Mouse (Mus musculus) ES-E14 (cell line): ENCODE data around the gene St6galnac3. TPM values are rescaled to one million over a fixed set of nuclear protein-coding genes. Genes with fewer than 3 reads are reported as not detected.

ENCODE experiments used
- DNase-seq: peaks from one replicate; pipeline ENCODE4 v3.0.0-alpha.2; 2013; ENCODE audit warnings: low read depth, low spot score
- H3K27ac ChIP-seq: 2 replicates; pipeline ENCODE4 v1.5.1; 2012; ENCODE audit warnings: low read depth, mild to moderate bottlenecking, low read length, moderate library complexity, mixed read lengths; ENCODE audit not compliant: poor library complexity, insufficient read depth, severe bottlenecking
- H3K36me3 ChIP-seq: 2 replicates; pipeline ENCODE4 v1.6.1; 2012; ENCODE audit warnings: mild to moderate bottlenecking, low read length, moderate library complexity, mixed read lengths; ENCODE audit not compliant: control insufficient read depth, poor library complexity, insufficient read depth, severe bottlenecking
- H3K4me1 ChIP-seq, 2 experiments: fragments of 150-350 bp in 1 of 2; sonication (generic) in 1 of 2; 2 replicates each; pipeline ENCODE4 v1.6.1; 2012; ENCODE audit warnings: low read length in 2 of 2, mild to moderate bottlenecking in 1 of 2, mixed read lengths in 1 of 2; ENCODE audit not compliant: control insufficient read depth in 2 of 2, insufficient read depth in 2 of 2, poor library complexity in 1 of 2
- H3K4me3 ChIP-seq, 2 experiments: fragments of 150-350 bp in 1 of 2; sonication (generic) in 1 of 2; 2 replicates each; pipeline ENCODE4 v1.5.1; 2012; ENCODE audit warnings: low read length in 2 of 2, low read depth in 1 of 2, mild to moderate bottlenecking in 1 of 2, mixed read lengths in 1 of 2; ENCODE audit not compliant: insufficient read depth in 1 of 2, poor library complexity in 1 of 2, severe bottlenecking in 1 of 2
- H3K9ac ChIP-seq: 2 replicates; pipeline ENCODE4 v1.6.1; 2012; ENCODE audit warnings: low read depth, mild to moderate bottlenecking, low read length, mixed read lengths; ENCODE audit not compliant: poor library complexity, insufficient read depth, severe bottlenecking
- H3K9me3 ChIP-seq: fragments of 150-350 bp; sonication (generic); 2 replicates; pipeline ENCODE4 v1.6.1; 2012; ENCODE audit warnings: low read depth, mild to moderate bottlenecking, low read length; ENCODE audit not compliant: control insufficient read depth, insufficient read depth
- CHD2 ChIP-seq: IDR thresholded peaks from 2 replicates; pipeline ENCODE4 v1.6.1; 2014; ENCODE audit warnings: mild to moderate bottlenecking, low read depth, low read length, inconsistent platforms
- HCFC1 ChIP-seq: IDR thresholded peaks from 2 replicates; pipeline ENCODE4 v1.6.1; 2012; ENCODE audit warnings: low read length, inconsistent platforms, borderline replicate concordance; ENCODE audit not compliant: insufficient read depth
- MAFK ChIP-seq: IDR thresholded peaks from 2 replicates; pipeline ENCODE4 v1.6.1; 2014; ENCODE audit warnings: mild to moderate bottlenecking, low read depth, low read length, inconsistent platforms; ENCODE audit not compliant: insufficient read depth
- ZC3H11A ChIP-seq: IDR thresholded peaks from 2 replicates; pipeline ENCODE4 v1.6.1; 2012; ENCODE audit warnings: low read depth, mild to moderate bottlenecking, inconsistent platforms, low read length, borderline replicate concordance
- ZNF384 ChIP-seq: IDR thresholded peaks from 2 replicates; pipeline ENCODE4 v1.6.1; 2012; ENCODE audit warnings: low read depth, low read length, inconsistent platforms
- in situ Hi-C, 2 experiments: fragments of 600-800 bp; cut with MboI; formaldehyde crosslinking; loops; one replicate each; pipeline ENCODE4 v1.15.1; 2025; ENCODE audit warnings: low sequenced_read_pairs in 2 of 2, inconsistent platforms in 1 of 2; ENCODE audit not compliant: unreplicated experiment in 2 of 2
- total RNA-seq: library from RNA; depleted of rRNA; stranded (reverse); fragments of 300-350 nt; gene quantifications from 2 replicates; pipeline ENCODE4 v1.2.3, GENCODE M21; 2012

Gene St6galnac3
- total RNA-seq, 1 experiment, result 3.8 TPM

DNA sequence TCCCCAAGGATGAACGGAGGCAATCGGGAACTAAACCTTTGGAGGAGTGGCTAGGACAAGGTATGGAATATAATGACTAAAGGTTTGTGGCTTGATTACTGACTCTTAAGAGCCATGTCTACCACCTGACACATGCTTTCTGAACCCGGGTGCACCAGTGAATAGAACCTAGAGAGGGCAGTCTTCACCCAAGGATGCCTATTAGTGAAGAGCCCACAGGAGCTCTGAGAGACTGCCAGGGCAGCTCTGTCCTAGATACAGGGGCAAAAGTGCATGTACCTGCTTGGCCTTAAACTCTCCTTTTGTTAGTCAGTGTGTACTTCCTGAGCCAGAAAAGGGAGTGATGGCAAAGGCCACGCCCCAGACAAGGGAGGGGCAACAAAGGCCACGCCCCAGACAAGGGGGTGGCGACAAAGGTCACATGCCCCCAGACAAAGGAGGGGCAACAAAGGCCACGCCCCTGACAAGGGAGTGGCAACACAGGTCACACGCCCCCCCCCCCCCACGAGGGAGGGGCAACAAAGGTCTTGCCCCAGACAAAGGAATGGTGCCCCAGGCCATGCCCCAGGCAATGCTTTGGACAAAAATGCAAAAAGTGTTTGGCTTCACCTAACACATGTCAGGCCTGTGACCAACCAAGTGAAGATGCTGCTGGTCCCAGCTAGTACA is 376.0 kb downstream of the St6galnac3 start:
- Histone ChIP-seq H3K36me3 (peaks cover under 1% of the 10 kb centered on the region; the same call in 1 of the 2 replicates), H3K9ac (no peak overlapping the region), H3K4me3 (no peak overlapping the region; a peak in 1 of 4 replicates), H3K27ac (no peak overlapping the region), H3K4me1 (peaks cover 0 to 7% of the 10 kb centered on the region in 2 experiments; a peak in 1 of 4 replicates), H3K9me3 (no peaks in the 10 kb centered on the region)
- DNase-seq, result peak; percentile 87
- in situ Hi-C loops, result no loop called here
- no peak for TF ChIP-seq HCFC1
- peak; percentile 6; the same call in 1 of the 2 replicates for TF ChIP-seq ZC3H11A

DNA sequence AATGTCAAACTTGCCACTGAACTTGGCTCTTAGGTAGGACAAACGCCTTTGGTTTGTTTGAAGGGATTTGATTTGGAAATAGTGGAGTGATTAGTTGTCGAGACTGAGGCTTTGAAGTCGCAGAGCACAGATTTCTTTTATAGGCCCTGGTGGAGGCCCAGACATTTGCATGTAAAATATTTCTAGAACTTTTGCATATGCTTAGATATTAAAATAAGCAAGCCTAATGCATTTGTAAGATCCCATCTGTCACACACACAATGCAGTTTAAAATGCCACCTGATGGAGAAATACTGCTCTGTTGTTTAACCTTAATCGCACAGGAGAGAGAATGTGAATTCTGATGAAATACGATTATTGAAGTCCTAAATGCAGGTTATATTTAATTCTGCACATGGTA is 380.0 kb downstream of the St6galnac3 start:
- DNase-seq, result no peak
- in situ Hi-C loops, result no loop called here

DNA sequence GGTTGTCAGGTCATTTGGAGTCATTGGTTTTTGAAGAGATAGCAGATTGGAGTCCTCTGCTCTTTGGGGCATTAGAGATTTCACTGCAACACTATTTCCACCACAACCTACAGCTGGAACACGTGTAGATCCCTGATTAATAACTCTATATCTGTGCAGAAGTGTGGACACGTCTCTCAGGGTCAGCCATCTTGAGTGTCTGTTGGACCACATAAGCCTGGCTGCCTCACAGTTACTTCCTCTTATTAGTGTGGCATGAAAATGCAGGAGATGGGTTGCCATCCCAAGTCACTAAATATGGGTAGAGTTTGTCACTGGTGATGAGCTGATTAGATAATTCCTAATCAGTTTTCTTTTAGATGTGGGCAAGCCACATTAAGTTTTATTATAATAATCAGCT is 385.0 kb downstream of the St6galnac3 start:
- Histone ChIP-seq H3K4me1 (no peaks in the 10 kb centered on the region), H3K27ac (no peak overlapping the region), H3K9me3 (no peaks in the 10 kb centered on the region), H3K9ac (no peak overlapping the region), H3K4me3 (no peak overlapping the region), H3K36me3 (peaks cover 3% of the 10 kb centered on the region; the same call in 1 of the 2 replicates)
- in situ Hi-C loops, result no loop called here
- DNase-seq, result no peak
- no peak for TF ChIP-seq ZNF384
- no peak for TF ChIP-seq ZC3H11A
- TF ChIP-seq CHD2, result no peak
- no peak for TF ChIP-seq HCFC1
- no peak for TF ChIP-seq MAFK

More for the DNA sequence above, 380.0 kb downstream of the St6galnac3 start:
- peaks cover 0 to 3% of the 10 kb centered on the region in 2 experiments; a peak in 1 of 4 replicates for H3K4me1 ChIP-seq
- H3K9ac ChIP-seq, result no peak overlapping the region
- H3K36me3 ChIP-seq, result peaks cover 3% of the 10 kb centered on the region; the same call in 1 of the 2 replicates
- TF ChIP-seq ZNF384, result no peak
- TF ChIP-seq CHD2, result no peak
- no peak overlapping the region for H3K27ac ChIP-seq
- no peaks in the 10 kb centered on the region for H3K9me3 ChIP-seq
- no peak overlapping the region for H3K4me3 ChIP-seq

DNA sequence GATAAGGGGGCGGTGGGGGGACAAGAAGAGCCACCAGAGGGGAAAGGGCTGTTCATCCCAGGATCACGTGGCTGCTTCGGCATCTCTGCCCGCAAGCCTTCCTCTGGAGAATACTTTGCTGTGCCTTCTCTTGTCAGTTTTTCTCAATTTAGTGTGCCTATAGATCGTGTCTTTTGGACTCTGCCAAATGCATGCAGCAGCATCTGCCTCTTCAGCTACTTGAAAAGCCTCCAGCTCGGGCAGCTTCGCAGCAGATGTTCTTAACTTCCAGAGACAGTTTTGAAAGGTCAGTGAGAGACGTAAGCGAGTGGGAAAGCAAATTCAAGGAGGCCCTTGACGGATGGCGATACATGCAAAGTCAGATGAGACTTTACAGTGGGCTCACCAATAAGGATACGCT is 385.9 kb downstream of the St6galnac3 start:
- H3K9ac ChIP-seq, result no peak overlapping the region
- H3K27ac ChIP-seq, result no peak overlapping the region
- no peaks in the 10 kb centered on the region for H3K4me1 ChIP-seq
- TF ChIP-seq ZC3H11A (no peak), MAFK (no peak), ZNF384 (no peak), CHD2 (no peak)
- no peaks in the 10 kb centered on the region for H3K9me3 ChIP-seq
- no peak for DNase-seq
- peaks cover 3% of the 10 kb centered on the region; the same call in 1 of the 2 replicates for H3K36me3 ChIP-seq
- no peak overlapping the region for H3K4me3 ChIP-seq
- in situ Hi-C loops, result no loop called here

DNA sequence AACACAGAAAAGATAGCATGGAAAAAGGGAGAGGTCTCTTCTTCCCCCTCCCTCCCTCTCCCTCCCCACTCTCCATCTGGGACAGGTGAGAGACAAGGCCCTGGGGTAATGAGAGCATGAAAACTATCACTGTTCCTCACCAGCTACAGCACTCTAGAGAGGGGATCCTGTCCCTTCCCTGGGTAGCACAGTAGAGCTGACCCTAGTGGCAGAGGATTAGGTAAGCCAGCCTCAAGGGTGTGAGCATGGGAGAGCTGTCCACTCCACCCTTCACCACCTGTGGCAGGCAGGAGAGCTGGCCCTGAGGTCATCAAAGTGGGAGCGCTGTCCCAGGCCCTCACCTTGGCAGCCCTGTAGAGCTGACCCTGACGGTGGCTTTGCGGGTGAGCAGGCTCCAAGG is 387.2 kb downstream of the St6galnac3 start:
- H3K36me3 ChIP-seq, result no peaks in the 10 kb centered on the region
- H3K9me3 ChIP-seq, result no peaks in the 10 kb centered on the region
- no peak for TF ChIP-seq HCFC1
- TF ChIP-seq MAFK, result no peak
- no peak for TF ChIP-seq ZNF384
- no peak for TF ChIP-seq CHD2
- TF ChIP-seq ZC3H11A, result no peak
- no peaks in the 10 kb centered on the region for H3K4me1 ChIP-seq
- H3K9ac ChIP-seq, result no peak overlapping the region
- no peak for DNase-seq
- H3K4me3 ChIP-seq, result no peak overlapping the region
- no peak overlapping the region for H3K27ac ChIP-seq
- in situ Hi-C loops, result no loop called here
